Mouse (Mus musculus): ENCODE measurements around the gene Arhgap10. TPM values are rescaled to one million over a fixed set of nuclear protein-coding genes. Genes with fewer than 3 reads are reported as not detected.
A peak's percentile ranks its signal among the peaks of the same experiment; 100 is the strongest.

Gene Arhgap10
- polyA plus RNA-seq, 1 experiment, result 4.0 TPM

- Histone ChIP-seq H3K4me3 (ENCODE audit: low read depth, low read length) (no peak overlapping the region), H3K4me1 (ENCODE audit: control insufficient read depth, insufficient read depth, insufficient read length, low read length) (peaks cover 6% of the 10 kb centered on the region; the same call in 1 of the 2 replicates), H3K27me3 (ENCODE audit: control insufficient read depth, insufficient read depth, low read length) (no peaks in the 10 kb centered on the region; the same call in 1 of the 2 replicates), H3K27ac (ENCODE audit: insufficient read depth, low read depth, low read length) (no peak overlapping the region), H3K36me3 (ENCODE audit: control insufficient read depth, insufficient read depth, low read length) (no peaks in the 10 kb centered on the region)
- TF ChIP-seq POLR2A (IDR thresholded peaks at IDR 0.05; ENCODE audit: low read depth, low read length) (no peak), CTCF (IDR thresholded peaks at IDR 0.05; ENCODE audit: extremely low read depth, insufficient read length, insufficient replicate concordance, low read depth, low read length) (no peak)
- WGBS, result 91% methylated on average over 2 of the region's 2 CpGs
Measured at GRCm38 (mm10) chr8:77524906-77525305, 7.2 kb upstream of the Arhgap10 start.

- no peak overlapping the region for H3K27ac ChIP-seq (ENCODE audit: insufficient read depth, low read depth, low read length)
- 26% methylated on average over 14 of the region's 14 CpGs for WGBS
- TF ChIP-seq POLR2A (IDR thresholded peaks at IDR 0.05; ENCODE audit: low read depth, low read length), result no peak
- TF ChIP-seq CTCF (IDR thresholded peaks at IDR 0.05; ENCODE audit: extremely low read depth, insufficient read length, insufficient replicate concordance, low read depth, low read length), result no peak
- H3K36me3 ChIP-seq (ENCODE audit: control insufficient read depth, insufficient read depth, low read length), result no peaks in the 10 kb centered on the region
- H3K27me3 ChIP-seq (ENCODE audit: control insufficient read depth, insufficient read depth, low read length), result no peaks in the 10 kb centered on the region; the same call in 1 of the 2 replicates
- peak overlapping the region; percentile 29; the same call in 1 of the 2 replicates for H3K4me3 ChIP-seq (ENCODE audit: low read depth, low read length)
- peaks cover 6% of the 10 kb centered on the region; the same call in 1 of the 2 replicates for H3K4me1 ChIP-seq (ENCODE audit: control insufficient read depth, insufficient read depth, insufficient read length, low read length)
Measured at GRCm38 (mm10) chr8:77524018-77524615, 6.4 kb upstream of the Arhgap10 start.

- Histone ChIP-seq H3K4me1 (ENCODE audit: control insufficient read depth, insufficient read depth, insufficient read length, low read length) (peaks cover 7% of the 10 kb centered on the region; the same call in 1 of the 2 replicates), H3K27me3 (ENCODE audit: control insufficient read depth, insufficient read depth, low read length) (peaks cover 3% of the 10 kb centered on the region; the same call in 1 of the 2 replicates), H3K4me3 (ENCODE audit: low read depth, low read length) (no peak overlapping the region), H3K27ac (ENCODE audit: insufficient read depth, low read depth, low read length) (no peak overlapping the region), H3K36me3 (ENCODE audit: control insufficient read depth, insufficient read depth, low read length) (no peaks in the 10 kb centered on the region)
- TF ChIP-seq CTCF (IDR thresholded peaks at IDR 0.05; ENCODE audit: extremely low read depth, insufficient read length, insufficient replicate concordance, low read depth, low read length), result no peak
- no peak for TF ChIP-seq POLR2A (IDR thresholded peaks at IDR 0.05; ENCODE audit: low read depth, low read length)
- 64% methylated on average over 8 of the region's 8 CpGs for WGBS
Measured at GRCm38 (mm10) chr8:77522984-77523383, 5.2 kb upstream of the Arhgap10 start.

- WGBS, result 76% methylated on average over 8 of the region's 8 CpGs
- no peak overlapping the region for H3K4me3 ChIP-seq (ENCODE audit: low read depth, low read length)
- H3K27ac ChIP-seq (ENCODE audit: insufficient read depth, low read depth, low read length), result no peak overlapping the region
- H3K4me1 ChIP-seq (ENCODE audit: control insufficient read depth, insufficient read depth, insufficient read length, low read length), result peaks cover 10% of the 10 kb centered on the region; the same call in 1 of the 2 replicates
- H3K27me3 ChIP-seq (ENCODE audit: control insufficient read depth, insufficient read depth, low read length), result peaks cover 3% of the 10 kb centered on the region
- TF ChIP-seq POLR2A (IDR thresholded peaks at IDR 0.05; ENCODE audit: low read depth, low read length) (no peak), CTCF (IDR thresholded peaks at IDR 0.05; ENCODE audit: extremely low read depth, insufficient read length, insufficient replicate concordance, low read depth, low read length) (no peak)
- no peaks in the 10 kb centered on the region for H3K36me3 ChIP-seq (ENCODE audit: control insufficient read depth, insufficient read depth, low read length)
Measured at GRCm38 (mm10) chr8:77521028-77521785, 3.5 kb upstream of the Arhgap10 start.

- no peak overlapping the region for H3K4me3 ChIP-seq (ENCODE audit: low read depth, low read length)
- H3K27ac ChIP-seq (ENCODE audit: insufficient read depth, low read depth, low read length), result no peak overlapping the region
- H3K4me1 ChIP-seq (ENCODE audit: control insufficient read depth, insufficient read depth, insufficient read length, low read length), result peaks cover 10% of the 10 kb centered on the region; the same call in 1 of the 2 replicates
- peaks cover 3% of the 10 kb centered on the region for H3K27me3 ChIP-seq (ENCODE audit: control insufficient read depth, insufficient read depth, low read length)
- no peaks in the 10 kb centered on the region for H3K36me3 ChIP-seq (ENCODE audit: control insufficient read depth, insufficient read depth, low read length)
- no peak for TF ChIP-seq POLR2A (IDR thresholded peaks at IDR 0.05; ENCODE audit: low read depth, low read length)
- TF ChIP-seq CTCF (IDR thresholded peaks at IDR 0.05; ENCODE audit: extremely low read depth, insufficient read length, insufficient replicate concordance, low read depth, low read length), result no peak
- 91% methylated on average over 4 of the region's 4 CpGs for WGBS
Measured at GRCm38 (mm10) chr8:77520601-77521000, 2.8 kb upstream of the Arhgap10 start.

GRCm38 (mm10) chr8:77518201-77519115 lies 705 bp upstream of the Arhgap10 start:
- 9% methylated on average over 33 of the region's 33 CpGs for WGBS
- Histone ChIP-seq H3K4me3 (ENCODE audit: low read depth, low read length) (peak overlapping the region; percentile 76), H3K36me3 (ENCODE audit: control insufficient read depth, insufficient read depth, low read length) (no peaks in the 10 kb centered on the region), H3K4me1 (ENCODE audit: control insufficient read depth, insufficient read depth, insufficient read length, low read length) (0 out of 2 replicates have a peak, but pooled peaks cover 7% of the 10 kb centered on the region), H3K27me3 (ENCODE audit: control insufficient read depth, insufficient read depth, low read length) (peaks cover 3% of the 10 kb centered on the region), H3K27ac (ENCODE audit: insufficient read depth, low read depth, low read length) (peak overlapping the region; percentile 64)
- TF ChIP-seq CTCF (IDR thresholded peaks at IDR 0.05; ENCODE audit: extremely low read depth, insufficient read length, insufficient replicate concordance, low read depth, low read length), result no peak
- TF ChIP-seq POLR2A (IDR thresholded peaks at IDR 0.05; ENCODE audit: low read depth, low read length), result 0 out of 2 replicates have a peak, but pooled peaks have one; percentile 12
